Mouse (Mus musculus): Measurements from ENCODE around the gene Nsd1.

GRCm38 (mm10) chr13:55208837-55209648 lies 539 bp upstream of the Nsd1 start:
- TF ChIP-seq CTCF (IDR thresholded peaks at IDR 0.05; ENCODE audit: borderline replicate concordance, control insufficient read depth, extremely low read depth, insufficient read depth, low read length, poor library complexity) (no peak), POLR2A (IDR thresholded peaks at IDR 0.05; ENCODE audit: control insufficient read depth, extremely low read depth, insufficient read depth, low read length, poor library complexity) (no peak)
